Mouse (Mus musculus) midbrain, embryonic 12.5 days (tissue): ENCODE measurements around the gene Phkg2. TPM values are rescaled to one million over a fixed set of nuclear protein-coding genes. Genes with fewer than 3 reads are reported as not detected.

Source experiments
- ATAC-seq: fragments of 200-750 bp; cut with Nextera tagmentation; 2 replicates; pipeline ENCODE4 v1.8.0; 2017; ENCODE audit warnings: low read depth, moderate TSS enrichment, moderate library complexity; ENCODE audit not compliant: low FRiP score
- H3K27ac ChIP-seq: fragments of 300-500 bp; sonication (generic); replicated peaks from 2 replicates; pipeline ENCODE4 v1.5.1; 2016; ENCODE audit warnings: mild to moderate bottlenecking
- H3K27me3 ChIP-seq: fragments of 300-500 bp; sonication (generic); 2 replicates; pipeline ENCODE4 v1.6.1; 2016; ENCODE audit warnings: mild to moderate bottlenecking
- H3K36me3 ChIP-seq: fragments of 300-500 bp; sonication (generic); 2 replicates; pipeline ENCODE4 v1.6.1; 2016
- H3K4me1 ChIP-seq: fragments of 300-500 bp; sonication (generic); 2 replicates; pipeline ENCODE4 v1.6.1; 2016
- H3K4me2 ChIP-seq: fragments of 300-500 bp; sonication (generic); replicated peaks from 2 replicates; pipeline ENCODE4 v1.6.1; 2016; ENCODE audit warnings: mild to moderate bottlenecking, moderate library complexity
- H3K4me3 ChIP-seq: fragments of 300-500 bp; sonication (generic); 2 replicates; pipeline ENCODE4 v1.5.1; 2016; ENCODE audit warnings: mild to moderate bottlenecking
- H3K9ac ChIP-seq: fragments of 300-500 bp; sonication (generic); replicated peaks from 2 replicates; pipeline ENCODE4 v1.6.1; 2016; ENCODE audit warnings: mild to moderate bottlenecking, moderate library complexity
- H3K9me3 ChIP-seq: fragments of 300-500 bp; sonication (generic); 2 replicates; pipeline ENCODE4 v1.6.1; 2016; ENCODE audit warnings: mild to moderate bottlenecking
- WGBS: fragments of 180-500 bp; shearing (Covaris S2); methylation state at CpG from one replicate; pipeline ENCODE4 v1.1.7; 2016; 5-methylcytosine and 5-hydroxymethylcytosine counted together
- polyA plus RNA-seq: library from polyadenylated mRNA; unstranded; fragments of >200 nt; fragmentation: Nextera tagmentation; extraction: Ambion mirVana; gene quantifications from 2 replicates; pipeline ENCODE4 v1.2.1, GENCODE M21; 2016

Gene Phkg2
- polyA plus RNA-seq = 53.6 and 54.1 TPM in 2 replicates

GRCm38 (mm10) chr7:127572895-127573471, at the start of gene Phkg2:
Gene Phkg2 (plus strand): TSS chr7:127573340.
- Histone ChIP-seq H3K9ac (peak within 1 kb of the TSS; percentile 85), H3K9me3 (no peaks in the 10 kb centered on the region), H3K27me3 (no peaks in the 10 kb centered on the region), H3K27ac (peak within 1 kb of the TSS; percentile 69), H3K4me2 (peak within 1 kb of the TSS; percentile 87), H3K36me3 (peaks cover 13% of the 10 kb centered on the region), H3K4me1 (peaks cover 21% of the 10 kb centered on the region), H3K4me3 (peak within 1 kb of the TSS; percentile 64)
- peak; percentile 98 for ATAC-seq
- WGBS = under 1% methylated on average over 16 of the region's 17 CpGs

- Histone ChIP-seq H3K9me3 (no peaks in the 10 kb centered on the region), H3K36me3 (peaks cover 89% of the 10 kb centered on the region), H3K27me3 (no peaks in the 10 kb centered on the region), H3K27ac (no peak overlapping the region), H3K4me2 (no peak overlapping the region), H3K4me3 (no peak overlapping the region), H3K4me1 (no peaks in the 10 kb centered on the region), H3K9ac (no peak overlapping the region)
- WGBS = 97% methylated on average over 3 of the region's 3 CpGs
- no peak for ATAC-seq
Measured at GRCm38 (mm10) chr7:127541671-127542070, 31.5 kb upstream of the Phkg2 start.

- H3K4me1 ChIP-seq = no peaks in the 10 kb centered on the region
- H3K27me3 ChIP-seq = no peaks in the 10 kb centered on the region
- H3K4me2 ChIP-seq = no peak overlapping the region
- no peak overlapping the region for H3K9ac ChIP-seq
- no peaks in the 10 kb centered on the region for H3K9me3 ChIP-seq
- WGBS = 91% methylated on average over 15 of the region's 15 CpGs
- H3K4me3 ChIP-seq = no peak overlapping the region
- peaks cover 69% of the 10 kb centered on the region for H3K36me3 ChIP-seq
- no peak for ATAC-seq
- H3K27ac ChIP-seq = no peak overlapping the region
Measured at GRCm38 (mm10) chr7:127549116-127549835, 23.9 kb upstream of the Phkg2 start.

- Histone ChIP-seq H3K4me3 (no peak overlapping the region), H3K27ac (no peak overlapping the region), H3K36me3 (peaks cover 75% of the 10 kb centered on the region), H3K4me1 (no peaks in the 10 kb centered on the region), H3K27me3 (no peaks in the 10 kb centered on the region), H3K9me3 (no peaks in the 10 kb centered on the region), H3K4me2 (no peak overlapping the region), H3K9ac (no peak overlapping the region)
- 97% methylated on average over 8 of the region's 8 CpGs for WGBS
- no peak for ATAC-seq
Measured at GRCm38 (mm10) chr7:127551558-127551957, 21.6 kb upstream of the Phkg2 start.

GRCm38 (mm10) chr7:127560580-127560979, 12.6 kb upstream of the Phkg2 start:
- no peak for ATAC-seq
- no peaks in the 10 kb centered on the region for H3K27me3 ChIP-seq
- H3K9me3 ChIP-seq = no peaks in the 10 kb centered on the region
- no peak overlapping the region for H3K4me3 ChIP-seq
- no peaks in the 10 kb centered on the region for H3K4me1 ChIP-seq
- 96% methylated on average over 11 of the region's 11 CpGs for WGBS
- H3K9ac ChIP-seq = no peak overlapping the region
- H3K36me3 ChIP-seq = peaks cover 89% of the 10 kb centered on the region
- H3K27ac ChIP-seq = no peak overlapping the region
- no peak overlapping the region for H3K4me2 ChIP-seq

GRCm38 (mm10) chr7:127561340-127561858, 11.7 kb upstream of the Phkg2 start, which contains the start of gene Tmem265:
Gene Tmem265 (plus strand): TSS chr7:127561390.
- Histone ChIP-seq H3K36me3 (peaks cover 88% of the 10 kb centered on the region), H3K4me2 (no peak within 1 kb of the TSS), H3K27me3 (no peaks in the 10 kb centered on the region), H3K9ac (no peak within 1 kb of the TSS), H3K4me1 (no peaks in the 10 kb centered on the region), H3K27ac (no peak within 1 kb of the TSS), H3K4me3 (no peak within 1 kb of the TSS), H3K9me3 (no peaks in the 10 kb centered on the region)
- 90% methylated on average over 5 of the region's 5 CpGs for WGBS
- no peak for ATAC-seq

- H3K9ac ChIP-seq = no peak overlapping the region
- H3K9me3 ChIP-seq = no peaks in the 10 kb centered on the region
- H3K36me3 ChIP-seq = peaks cover 69% of the 10 kb centered on the region
- no peak overlapping the region for H3K27ac ChIP-seq
- ATAC-seq = no peak
- H3K4me3 ChIP-seq = no peak overlapping the region
- H3K4me1 ChIP-seq = no peaks in the 10 kb centered on the region
- no peak overlapping the region for H3K4me2 ChIP-seq
- WGBS = 75% methylated on average over 6 of the region's 6 CpGs
- no peaks in the 10 kb centered on the region for H3K27me3 ChIP-seq
Measured at GRCm38 (mm10) chr7:127564381-127565150, 8.6 kb upstream of the Phkg2 start.

- peak overlapping the region; percentile 69 for H3K27ac ChIP-seq
- WGBS = 1% methylated on average over 18 of the region's 28 CpGs
- ATAC-seq = peak; percentile 5; the same call in 1 of the 2 replicates
Measured at GRCm38 (mm10) chr7:127573503-127574008, 416 bp downstream of the Phkg2 start.

GRCm38 (mm10) chr7:127574115-127574514, 975 bp downstream of the Phkg2 start:
- no peak for ATAC-seq
- Histone ChIP-seq H3K9me3 (no peaks in the 10 kb centered on the region), H3K27ac (no peak overlapping the region)

More at GRCm38 (mm10) chr7:127573503-127574008, 416 bp downstream of the Phkg2 start:
- peaks cover 21% of the 10 kb centered on the region for H3K4me1 ChIP-seq
- H3K9ac ChIP-seq = peak overlapping the region; percentile 85
- H3K36me3 ChIP-seq = peaks cover 16% of the 10 kb centered on the region
- H3K4me3 ChIP-seq = peak overlapping the region; percentile 64
- peak overlapping the region; percentile 87 for H3K4me2 ChIP-seq
- no peaks in the 10 kb centered on the region for H3K27me3 ChIP-seq
- H3K9me3 ChIP-seq = no peaks in the 10 kb centered on the region

GRCm38 (mm10) chr7:127583260-127583659, 10.1 kb downstream of the Phkg2 start:
- no peaks in the 10 kb centered on the region for H3K27me3 ChIP-seq
- 97% methylated on average over 6 of the region's 6 CpGs for WGBS
- peaks cover 9% of the 10 kb centered on the region for H3K4me1 ChIP-seq
- peaks cover 67% of the 10 kb centered on the region for H3K36me3 ChIP-seq
- H3K4me3 ChIP-seq = no peak overlapping the region
- no peaks in the 10 kb centered on the region for H3K9me3 ChIP-seq
- no peak overlapping the region for H3K4me2 ChIP-seq
- H3K27ac ChIP-seq = no peak overlapping the region
- H3K9ac ChIP-seq = no peak overlapping the region
- ATAC-seq = no peak

More at GRCm38 (mm10) chr7:127574115-127574514, 975 bp downstream of the Phkg2 start:
- Histone ChIP-seq H3K4me3 (peak overlapping the region; percentile 64), H3K9ac (peak overlapping the region; percentile 85), H3K36me3 (peaks cover 20% of the 10 kb centered on the region), H3K27me3 (no peaks in the 10 kb centered on the region), H3K4me1 (peaks cover 21% of the 10 kb centered on the region), H3K4me2 (peak overlapping the region; percentile 87)
- 24% methylated on average over 7 of the region's 7 CpGs for whole genome bisulfite sequencing

GRCm38 (mm10) chr7:127585031-127585430, 11.9 kb downstream of the Phkg2 start:
- H3K4me1 ChIP-seq = peaks cover 16% of the 10 kb centered on the region
- H3K27me3 ChIP-seq = no peaks in the 10 kb centered on the region
- H3K27ac ChIP-seq = no peak overlapping the region
- no peak for ATAC-seq
- peaks cover 54% of the 10 kb centered on the region for H3K36me3 ChIP-seq
- H3K4me2 ChIP-seq = no peak overlapping the region
- no peaks in the 10 kb centered on the region for H3K9me3 ChIP-seq
- H3K4me3 ChIP-seq = no peak overlapping the region
- WGBS = 93% methylated on average over 7 of the region's 7 CpGs
- H3K9ac ChIP-seq = no peak overlapping the region
